Mouse (Mus musculus) ovary, adult 10 weeks (tissue): ENCODE data around the gene Lipt1. TPM values are rescaled to one million over a fixed set of nuclear protein-coding genes. Genes with fewer than 3 reads are reported as not detected.

Source experiments
- polyA plus RNA-seq: library from polyadenylated mRNA; stranded (reverse); fragments of 350-450 nt; fragmentation: Illumina TruSeq; extraction: RNeasy Lipid Tissue Mini Kit (QIAGEN cat#74804); gene quantifications from one replicate; pipeline ENCODE4 v1.2.3, GENCODE M21; 2014

Gene Lipt1
- polyA plus RNA-seq, result 9.5 TPM

DNA sequence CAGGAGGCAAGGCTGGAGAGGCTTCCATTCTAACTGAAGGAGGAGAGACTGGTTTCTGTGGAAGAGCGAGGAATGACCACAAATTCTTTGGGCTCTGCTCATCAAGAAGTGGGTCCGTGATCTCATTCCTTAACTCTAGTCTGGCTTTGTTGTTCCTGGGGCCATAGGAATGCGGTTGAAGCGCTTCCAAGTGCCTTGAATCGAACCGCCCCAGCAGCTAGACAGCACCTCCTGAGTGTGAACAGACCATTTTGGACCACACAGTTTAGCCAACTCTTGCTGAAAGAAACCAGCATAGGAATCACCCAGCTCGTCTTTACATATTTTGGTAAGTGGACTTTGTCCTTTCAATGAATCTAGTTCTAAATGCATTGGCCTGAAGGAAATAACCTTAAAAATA lies at the start of gene Lipt1:
Lipt1 (plus strand) TSS at position 35 of the 400 bp plus-strand sequence.

DNA sequence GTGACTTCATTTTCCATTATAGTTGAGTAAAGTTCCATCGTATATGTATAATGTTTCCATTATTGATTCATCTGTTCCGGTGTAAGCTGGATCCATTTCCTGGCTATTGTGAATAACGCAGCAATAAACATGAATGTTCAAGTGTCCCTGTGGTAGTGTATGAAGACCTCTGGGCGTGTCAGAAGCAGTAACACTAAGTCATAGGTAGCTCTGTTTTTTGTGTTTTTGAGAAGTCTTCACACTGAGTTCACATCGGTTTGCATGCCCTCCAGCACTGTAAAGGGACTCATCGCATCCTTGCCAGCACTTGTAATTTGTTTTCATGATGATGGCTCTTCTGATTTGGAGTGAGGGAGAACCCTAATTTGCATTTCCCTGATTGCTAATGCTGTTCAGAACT lies 5.3 kb upstream of the Lipt1 start, which contains the start of gene Tsga10:
Tsga10 (minus strand) TSS at position 144 of the 400 bp plus-strand sequence.

GRCm38 (mm10) chr1:37890025-37890652 lies 18.6 kb downstream of the Lipt1 start, which contains the start of the genes Mitd1 and Mrpl30:
TSS of gene Mitd1 (minus strand) at chr1:37890411.
TSS of gene Mrpl30 (plus strand) at chr1:37890477.

GRCm38 (mm10) chr1:37916393-37916792 lies 44.9 kb downstream of the Lipt1 start, which contains the start of gene Lyg2:
TSS of gene Lyg2 (minus strand) at chr1:37916493.

Other genes starting within 250 kb of the Lipt1 start
- 1.1 TPM for gene 2010300C02Rik, start 151.7 kb upstream of the Lipt1 start, polyA plus RNA-seq
- 21.6 TPM for gene Tsga10, start 5.3 kb upstream of the Lipt1 start, polyA plus RNA-seq
- gene Mitd1, start 18.7 kb downstream of the Lipt1 start, polyA plus RNA-seq, result 56.0 TPM
- 277 TPM for gene Mrpl30, start 18.7 kb downstream of the Lipt1 start, polyA plus RNA-seq
- gene Lyg2, start 44.8 kb downstream of the Lipt1 start, polyA plus RNA-seq, result not detected
- not detected for gene Lyg1, start 86.0 kb downstream of the Lipt1 start, polyA plus RNA-seq
- 196 TPM for gene Txndc9, start 126.2 kb downstream of the Lipt1 start, polyA plus RNA-seq
- gene Eif5b, start 126.3 kb downstream of the Lipt1 start, polyA plus RNA-seq, result 132 TPM